Mouse (Mus musculus): Measurements from ENCODE around the gene Wwtr1. TPM values are rescaled to one million over a fixed set of nuclear protein-coding genes. Genes with fewer than 3 reads are reported as not detected.
A peak's percentile ranks its signal among the peaks of the same experiment; 100 is the strongest.

The Wwtr1 gene
- polyA plus RNA-seq, 1 experiment from 2014 or later = 15.6 TPM

- no peak overlapping the region for H3K4me3 ChIP-seq (ENCODE audit: low read depth, low read length)
- 66% methylated on average over 3 of the region's 3 CpGs for WGBS
- H3K4me1 ChIP-seq (replicated peaks; ENCODE audit: control insufficient read depth, insufficient read depth, low read length) = no peaks in the 10 kb centered on the region
- no peaks in the 10 kb centered on the region for H3K27me3 ChIP-seq (ENCODE audit: control insufficient read depth, insufficient read depth, low read length)
- H3K9me3 ChIP-seq (ENCODE audit: control insufficient read depth, low read length) = no peaks in the 10 kb centered on the region
- no peak for ATAC-seq (ENCODE audit: low FRiP score)
- H3K9ac ChIP-seq (ENCODE audit: low read depth, low read length) = no peak overlapping the region
- no peaks in the 10 kb centered on the region for H3K36me3 ChIP-seq (ENCODE audit: control insufficient read depth, insufficient read depth, low read length)
- H3K27ac ChIP-seq (ENCODE audit: low read depth, low read length) = no peak overlapping the region
- no peak for DNase-seq (ENCODE audit: low spot score)
- H3K4me2 ChIP-seq (replicated peaks; ENCODE audit: low read depth, low read length) = no peak overlapping the region
Measured at GRCm38 (mm10) chr3:57466289-57466688, 109.4 kb downstream of the Wwtr1 start.

GRCm38 (mm10) chr3:57463302-57463701, 112.4 kb downstream of the Wwtr1 start:
- Histone ChIP-seq H3K27me3 (ENCODE audit: control insufficient read depth, insufficient read depth, low read length) (no peaks in the 10 kb centered on the region), H3K4me1 (replicated peaks; ENCODE audit: control insufficient read depth, insufficient read depth, low read length) (no peaks in the 10 kb centered on the region), H3K27ac (ENCODE audit: low read depth, low read length) (no peak overlapping the region), H3K4me3 (ENCODE audit: low read depth, low read length) (no peak overlapping the region), H3K9me3 (ENCODE audit: control insufficient read depth, low read length) (no peaks in the 10 kb centered on the region), H3K4me2 (replicated peaks; ENCODE audit: low read depth, low read length) (no peak overlapping the region), H3K9ac (ENCODE audit: low read depth, low read length) (no peak overlapping the region), H3K36me3 (ENCODE audit: control insufficient read depth, insufficient read depth, low read length) (no peaks in the 10 kb centered on the region)
- DNase-seq (ENCODE audit: low spot score) = no peak
- ATAC-seq (ENCODE audit: low FRiP score) = no peak
- WGBS = 80% methylated on average over 4 of the region's 4 CpGs

DNA sequence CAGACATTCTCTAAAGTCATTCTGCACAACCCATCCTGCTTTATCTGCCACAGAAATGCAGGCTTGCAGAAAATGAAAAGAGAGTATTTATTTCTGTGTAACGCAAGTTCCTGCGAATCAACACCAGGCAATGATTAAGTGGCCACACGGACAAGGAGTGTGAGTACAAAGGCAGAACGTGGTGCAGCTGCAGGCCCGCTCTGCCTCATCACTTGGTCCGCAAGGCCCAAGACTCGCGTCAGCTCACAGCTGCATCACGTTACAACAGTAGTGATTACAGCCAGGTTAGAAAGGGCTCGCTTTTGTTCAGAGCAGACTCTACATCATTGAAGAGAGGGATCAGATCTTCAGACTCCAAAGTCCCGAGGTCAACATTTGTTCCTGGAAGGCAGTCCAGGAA, 117.1 kb downstream of the Wwtr1 start:
- ATAC-seq (ENCODE audit: low FRiP score) = no peak
- H3K9me3 ChIP-seq (ENCODE audit: control insufficient read depth, low read length) = no peaks in the 10 kb centered on the region
- no peaks in the 10 kb centered on the region for H3K4me1 ChIP-seq (replicated peaks; ENCODE audit: control insufficient read depth, insufficient read depth, low read length)
- 69% methylated on average over 11 of the region's 11 CpGs for WGBS
- H3K4me2 ChIP-seq (replicated peaks; ENCODE audit: low read depth, low read length) = no peak overlapping the region
- no peak overlapping the region for H3K9ac ChIP-seq (ENCODE audit: low read depth, low read length)
- no peak overlapping the region for H3K27ac ChIP-seq (ENCODE audit: low read depth, low read length)
- no peak for DNase-seq (ENCODE audit: low spot score)
- H3K36me3 ChIP-seq (ENCODE audit: control insufficient read depth, insufficient read depth, low read length) = no peaks in the 10 kb centered on the region
- no peak overlapping the region for H3K4me3 ChIP-seq (ENCODE audit: low read depth, low read length)
- no peaks in the 10 kb centered on the region for H3K27me3 ChIP-seq (ENCODE audit: control insufficient read depth, insufficient read depth, low read length)

GRCm38 (mm10) chr3:57448445-57448844, 127.3 kb downstream of the Wwtr1 start:
- Histone ChIP-seq H3K4me1 (replicated peaks; ENCODE audit: control insufficient read depth, insufficient read depth, low read length) (no peaks in the 10 kb centered on the region), H3K9ac (ENCODE audit: low read depth, low read length) (no peak overlapping the region), H3K9me3 (ENCODE audit: control insufficient read depth, low read length) (no peaks in the 10 kb centered on the region), H3K4me3 (ENCODE audit: low read depth, low read length) (no peak overlapping the region), H3K27ac (ENCODE audit: low read depth, low read length) (no peak overlapping the region), H3K36me3 (ENCODE audit: control insufficient read depth, insufficient read depth, low read length) (no peaks in the 10 kb centered on the region), H3K27me3 (ENCODE audit: control insufficient read depth, insufficient read depth, low read length) (no peaks in the 10 kb centered on the region), H3K4me2 (replicated peaks; ENCODE audit: low read depth, low read length) (no peak overlapping the region)
- WGBS = 36% methylated on average over 5 of the region's 5 CpGs
- no peak for ATAC-seq (ENCODE audit: low FRiP score)
- DNase-seq (ENCODE audit: low spot score) = peak; percentile 85

DNA sequence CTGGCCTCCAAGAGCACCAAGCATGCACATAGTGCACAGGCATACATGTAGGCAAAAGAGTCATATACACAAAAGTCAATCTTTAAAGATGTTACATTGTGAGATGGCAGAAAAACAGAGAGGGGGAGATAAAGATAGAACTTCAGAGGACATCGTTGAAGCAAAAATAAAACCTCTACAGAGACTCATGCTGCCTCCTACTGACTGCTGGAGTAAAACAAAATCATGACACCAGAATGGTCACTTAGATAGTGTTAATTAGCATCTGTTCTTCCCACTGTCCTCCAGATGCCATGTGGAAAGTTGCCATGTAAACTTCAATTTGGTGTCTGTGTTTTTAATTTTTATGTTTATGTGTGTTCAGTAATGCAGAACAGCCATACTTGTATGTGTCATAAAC, 127.8 kb downstream of the Wwtr1 start:
- H3K36me3 ChIP-seq (ENCODE audit: control insufficient read depth, insufficient read depth, low read length) = no peaks in the 10 kb centered on the region
- no peak overlapping the region for H3K27ac ChIP-seq (ENCODE audit: low read depth, low read length)
- no peaks in the 10 kb centered on the region for H3K4me1 ChIP-seq (replicated peaks; ENCODE audit: control insufficient read depth, insufficient read depth, low read length)
- no peaks in the 10 kb centered on the region for H3K9me3 ChIP-seq (ENCODE audit: control insufficient read depth, low read length)
- H3K9ac ChIP-seq (ENCODE audit: low read depth, low read length) = no peak overlapping the region
- 55% methylated on average over 1 of the region's 1 CpGs for WGBS
- DNase-seq (ENCODE audit: low spot score) (no peak), ATAC-seq (ENCODE audit: low FRiP score) (no peak)
- H3K4me2 ChIP-seq (replicated peaks; ENCODE audit: low read depth, low read length) = no peak overlapping the region
- H3K4me3 ChIP-seq (ENCODE audit: low read depth, low read length) = no peak overlapping the region
- no peaks in the 10 kb centered on the region for H3K27me3 ChIP-seq (ENCODE audit: control insufficient read depth, insufficient read depth, low read length)

- no peak overlapping the region for H3K9ac ChIP-seq (ENCODE audit: low read depth, low read length)
- no peaks in the 10 kb centered on the region for H3K27me3 ChIP-seq (ENCODE audit: control insufficient read depth, insufficient read depth, low read length)
- 66% methylated on average over 3 of the region's 3 CpGs for WGBS
- no peak overlapping the region for H3K4me3 ChIP-seq (ENCODE audit: low read depth, low read length)
- H3K9me3 ChIP-seq (ENCODE audit: control insufficient read depth, low read length) = no peaks in the 10 kb centered on the region
- H3K4me2 ChIP-seq (replicated peaks; ENCODE audit: low read depth, low read length) = no peak overlapping the region
- ATAC-seq (ENCODE audit: low FRiP score) = no peak
- no peak for DNase-seq (ENCODE audit: low spot score)
- H3K36me3 ChIP-seq (ENCODE audit: control insufficient read depth, insufficient read depth, low read length) = no peaks in the 10 kb centered on the region
- no peak overlapping the region for H3K27ac ChIP-seq (ENCODE audit: low read depth, low read length)
- H3K4me1 ChIP-seq (replicated peaks; ENCODE audit: control insufficient read depth, insufficient read depth, low read length) = no peaks in the 10 kb centered on the region
Measured at GRCm38 (mm10) chr3:57445706-57446105, 130.0 kb downstream of the Wwtr1 start.

DNA sequence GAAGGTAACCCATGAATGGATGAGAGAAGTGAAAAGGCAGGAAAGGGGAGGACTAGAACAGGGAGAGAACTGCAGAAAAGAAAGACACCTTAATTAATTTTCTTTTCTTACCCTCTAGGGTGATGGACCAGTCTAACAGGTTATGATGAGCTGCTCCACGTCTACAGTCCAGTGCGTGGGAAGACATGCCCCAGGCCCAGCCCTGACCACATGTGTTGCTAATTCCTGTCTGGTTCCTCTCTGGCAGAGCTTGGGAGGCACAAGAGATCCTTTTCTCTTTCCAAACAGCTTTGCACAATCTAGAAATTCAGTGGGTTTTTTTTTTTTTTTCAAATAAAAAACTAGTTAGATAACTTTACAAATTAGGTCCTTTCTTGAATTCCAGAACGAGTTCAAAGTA, 134.8 kb downstream of the Wwtr1 start:
- no peaks in the 10 kb centered on the region for H3K27me3 ChIP-seq (ENCODE audit: control insufficient read depth, insufficient read depth, low read length)
- DNase-seq (ENCODE audit: low spot score) = no peak
- H3K9me3 ChIP-seq (ENCODE audit: control insufficient read depth, low read length) = no peaks in the 10 kb centered on the region
- ATAC-seq (ENCODE audit: low FRiP score) = no peak
- H3K9ac ChIP-seq (ENCODE audit: low read depth, low read length) = no peak overlapping the region
- H3K4me2 ChIP-seq (replicated peaks; ENCODE audit: low read depth, low read length) = no peak overlapping the region
- no peaks in the 10 kb centered on the region for H3K36me3 ChIP-seq (ENCODE audit: control insufficient read depth, insufficient read depth, low read length)
- 78% methylated on average over 3 of the region's 3 CpGs for WGBS
- no peaks in the 10 kb centered on the region for H3K4me1 ChIP-seq (replicated peaks; ENCODE audit: control insufficient read depth, insufficient read depth, low read length)
- no peak overlapping the region for H3K27ac ChIP-seq (ENCODE audit: low read depth, low read length)
- H3K4me3 ChIP-seq (ENCODE audit: low read depth, low read length) = no peak overlapping the region

DNA sequence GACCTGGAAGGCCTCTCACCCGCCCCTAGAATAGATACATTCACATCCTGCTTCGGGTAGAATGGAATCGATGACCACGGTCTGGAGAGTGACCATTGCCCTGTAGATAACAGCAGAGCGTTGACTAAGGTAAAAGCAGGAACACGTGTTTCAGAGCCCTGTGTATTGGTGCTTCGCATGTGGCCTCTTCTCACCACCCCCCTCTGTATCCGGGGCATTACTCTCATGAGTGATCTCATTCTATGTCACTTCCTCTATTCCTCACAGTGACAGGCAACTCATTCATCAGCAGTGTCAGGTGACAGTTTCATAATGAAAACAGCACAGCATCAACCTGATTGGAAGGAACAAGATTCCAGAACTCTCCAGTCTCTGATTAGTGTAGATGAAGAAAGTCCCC, 140.3 kb downstream of the Wwtr1 start:
- Histone ChIP-seq H3K4me1 (replicated peaks; ENCODE audit: control insufficient read depth, insufficient read depth, low read length) (no peaks in the 10 kb centered on the region), H3K27ac (ENCODE audit: low read depth, low read length) (no peak overlapping the region), H3K27me3 (ENCODE audit: control insufficient read depth, insufficient read depth, low read length) (no peaks in the 10 kb centered on the region), H3K9me3 (ENCODE audit: control insufficient read depth, low read length) (no peaks in the 10 kb centered on the region), H3K9ac (ENCODE audit: low read depth, low read length) (no peak overlapping the region), H3K4me3 (ENCODE audit: low read depth, low read length) (no peak overlapping the region), H3K4me2 (replicated peaks; ENCODE audit: low read depth, low read length) (no peak overlapping the region), H3K36me3 (ENCODE audit: control insufficient read depth, insufficient read depth, low read length) (no peaks in the 10 kb centered on the region)
- ATAC-seq (ENCODE audit: low FRiP score) = no peak
- WGBS = 75% methylated on average over 8 of the region's 8 CpGs
- no peak for DNase-seq (ENCODE audit: low spot score)

DNA sequence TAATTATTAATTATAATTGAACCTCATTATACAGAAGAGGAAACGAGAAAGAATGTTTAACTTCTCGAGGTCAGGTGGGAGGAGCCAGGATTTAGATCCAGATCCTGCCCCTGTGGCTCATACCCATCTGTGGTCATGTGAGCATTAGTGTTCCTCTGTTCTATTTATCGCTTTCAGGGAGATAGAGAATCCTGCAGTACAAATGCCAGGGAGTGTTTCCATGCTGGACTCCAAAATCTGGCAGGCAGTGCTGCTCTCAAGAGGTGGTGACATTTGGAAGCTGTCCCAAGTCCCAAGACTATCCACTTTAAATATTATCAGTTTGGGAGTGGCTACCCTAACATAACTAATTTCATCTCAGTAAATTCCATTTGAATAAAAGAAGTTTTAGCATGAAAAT, 144.0 kb downstream of the Wwtr1 start:
- Histone ChIP-seq H3K4me3 (ENCODE audit: low read depth, low read length) (no peak overlapping the region), H3K27ac (ENCODE audit: low read depth, low read length) (no peak overlapping the region), H3K9me3 (ENCODE audit: control insufficient read depth, low read length) (no peaks in the 10 kb centered on the region), H3K9ac (ENCODE audit: low read depth, low read length) (no peak overlapping the region), H3K36me3 (ENCODE audit: control insufficient read depth, insufficient read depth, low read length) (no peaks in the 10 kb centered on the region), H3K4me1 (replicated peaks; ENCODE audit: control insufficient read depth, insufficient read depth, low read length) (no peaks in the 10 kb centered on the region), H3K4me2 (replicated peaks; ENCODE audit: low read depth, low read length) (no peak overlapping the region), H3K27me3 (ENCODE audit: control insufficient read depth, insufficient read depth, low read length) (no peaks in the 10 kb centered on the region)
- 82% methylated on average over 3 of the region's 3 CpGs for WGBS
- ATAC-seq (ENCODE audit: low FRiP score) (no peak), DNase-seq (ENCODE audit: low spot score) (no peak)

All from hindbrain, embryonic 11.5 days (tissue).